Mouse (Mus musculus): Measurements from ENCODE around the gene Fndc1.

GRCm38 (mm10) chr17:7840505-7841290 is 13.6 kb upstream of the Fndc1 start:
- TF ChIP-seq GATA1 (IDR thresholded peaks at IDR 0.05; ENCODE audit: low read length) (no peak), TAL1 (IDR thresholded peaks at IDR 0.05; ENCODE audit: low read length) (no peak)

Data from erythroblast, embryonic 14.5 days (primary cell).